Mouse (Mus musculus): Measurements from ENCODE around the gene Dhx32. TPM values are rescaled to one million over a fixed set of nuclear protein-coding genes. Genes with fewer than 3 reads are reported as not detected.

Dhx32 gene
- polyA plus RNA-seq, 1 experiment from 2014 or later, result 22.6 TPM

DNA sequence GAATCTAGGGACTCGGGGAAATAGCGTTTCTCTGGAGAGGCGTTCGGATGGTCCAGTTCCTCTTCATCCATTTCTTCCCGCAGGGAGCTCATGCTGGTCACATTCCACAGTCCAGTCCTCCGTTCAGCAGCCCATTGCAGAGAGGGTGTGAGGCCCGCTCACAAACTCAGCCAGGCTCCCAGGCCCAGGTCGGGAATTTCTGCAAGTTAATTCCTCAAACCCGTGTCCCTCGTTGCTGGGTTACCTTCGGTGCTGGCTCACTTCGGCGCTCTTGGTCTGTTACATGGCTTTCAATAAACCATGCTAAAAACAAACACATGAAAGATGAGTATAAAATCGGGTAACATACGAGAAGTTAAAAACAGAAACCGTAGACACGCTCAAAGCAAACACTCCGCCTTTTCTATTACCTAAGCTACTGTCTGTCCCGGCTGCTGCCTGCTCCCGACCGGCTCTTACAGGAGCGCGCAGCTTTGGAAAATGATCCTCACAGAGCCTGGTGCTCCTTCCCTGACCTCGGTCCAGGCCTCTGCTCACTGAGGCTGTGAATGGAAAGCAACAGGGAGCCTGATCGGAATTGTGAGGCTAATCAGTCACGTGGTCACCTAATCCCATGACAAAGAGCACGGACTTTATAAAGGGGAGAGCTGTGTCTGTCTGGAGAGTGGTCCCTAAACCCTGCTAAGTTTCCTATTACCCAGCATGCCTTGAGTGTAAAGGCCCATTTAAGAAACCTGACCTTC, 22.7 kb downstream of the Dhx32 start:
- peak; percentile 60; the same call in 1 of the 2 replicates for ATAC-seq (ENCODE audit: insufficient read depth)

GRCm38 (mm10) chr7:133758716-133759115, 23.8 kb downstream of the Dhx32 start:
- Histone ChIP-seq H3K27ac (ENCODE audit: low read depth) (no peak overlapping the region), H3K9me3 (ENCODE audit: low read depth, low read length) (no peaks in the 10 kb centered on the region), H3K36me3 (ENCODE audit: insufficient read depth) (no peaks in the 10 kb centered on the region), H3K4me2 (no peak overlapping the region), H3K4me1 (ENCODE audit: insufficient read depth) (no peaks in the 10 kb centered on the region), H3K9ac (no peak overlapping the region), H3K27me3 (ENCODE audit: insufficient read depth, low read length) (no peaks in the 10 kb centered on the region), H3K4me3 (ENCODE audit: low read depth, low read length) (no peak overlapping the region)
- 95% methylated on average over 5 of the region's 5 CpGs for WGBS
- DNase-seq (no peak), ATAC-seq (ENCODE audit: insufficient read depth) (no peak)
- TF ChIP-seq CTCF (IDR thresholded peaks at IDR 0.05; ENCODE audit: low read depth), result no peak

More for the DNA sequence above, 22.7 kb downstream of the Dhx32 start:
- no peak overlapping the region; the same call in 1 of the 2 replicates for H3K9ac ChIP-seq
- peak overlapping the region; percentile 42 for H3K4me2 ChIP-seq
- H3K4me3 ChIP-seq (ENCODE audit: low read depth, low read length), result no peak overlapping the region
- peak; percentile 37 for DNase-seq
- no peaks in the 10 kb centered on the region for H3K36me3 ChIP-seq (ENCODE audit: insufficient read depth)
- TF ChIP-seq CTCF (IDR thresholded peaks at IDR 0.05; ENCODE audit: low read depth), result no peak
- WGBS, result 21% methylated on average over 27 of the region's 27 CpGs
- no peaks in the 10 kb centered on the region for H3K4me1 ChIP-seq (ENCODE audit: insufficient read depth)
- no peaks in the 10 kb centered on the region for H3K9me3 ChIP-seq (ENCODE audit: low read depth, low read length)
- no peaks in the 10 kb centered on the region for H3K27me3 ChIP-seq (ENCODE audit: insufficient read depth, low read length)
- no peak overlapping the region for H3K27ac ChIP-seq (ENCODE audit: low read depth)

DNA sequence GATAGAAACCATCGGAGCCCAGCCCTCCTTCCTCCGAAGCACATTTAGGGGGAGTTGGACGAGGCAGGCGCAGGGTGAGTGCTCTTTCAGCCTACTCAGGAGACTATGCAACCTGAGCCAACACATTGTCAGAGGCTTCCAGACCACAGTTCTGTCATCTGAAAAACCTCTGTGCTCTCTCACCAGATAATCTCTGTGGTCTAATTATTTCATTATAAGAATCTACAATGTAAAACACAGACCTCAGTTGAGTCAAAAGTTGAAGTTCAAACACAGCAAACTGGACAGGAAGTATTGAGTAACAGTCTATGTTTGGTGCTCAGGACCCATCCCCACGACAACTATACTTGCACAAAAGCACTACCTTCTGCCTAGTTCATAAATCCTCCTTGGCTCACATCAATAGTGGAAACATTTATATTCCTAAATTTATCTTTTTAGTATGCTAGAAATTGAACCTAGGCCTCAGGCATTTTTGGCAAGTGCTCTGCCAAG, 24.5 kb downstream of the Dhx32 start:
- DNase-seq (no peak), ATAC-seq (ENCODE audit: insufficient read depth) (no peak)
- Histone ChIP-seq H3K27ac (ENCODE audit: low read depth) (no peak overlapping the region), H3K9ac (no peak overlapping the region), H3K9me3 (ENCODE audit: low read depth, low read length) (no peaks in the 10 kb centered on the region), H3K4me2 (no peak overlapping the region), H3K27me3 (ENCODE audit: insufficient read depth, low read length) (no peaks in the 10 kb centered on the region), H3K4me1 (ENCODE audit: insufficient read depth) (no peaks in the 10 kb centered on the region), H3K36me3 (ENCODE audit: insufficient read depth) (no peaks in the 10 kb centered on the region), H3K4me3 (ENCODE audit: low read depth, low read length) (no peak overlapping the region)
- no peak for TF ChIP-seq CTCF (IDR thresholded peaks at IDR 0.05; ENCODE audit: low read depth)
- 56% methylated on average over 5 of the region's 5 CpGs for WGBS

DNA sequence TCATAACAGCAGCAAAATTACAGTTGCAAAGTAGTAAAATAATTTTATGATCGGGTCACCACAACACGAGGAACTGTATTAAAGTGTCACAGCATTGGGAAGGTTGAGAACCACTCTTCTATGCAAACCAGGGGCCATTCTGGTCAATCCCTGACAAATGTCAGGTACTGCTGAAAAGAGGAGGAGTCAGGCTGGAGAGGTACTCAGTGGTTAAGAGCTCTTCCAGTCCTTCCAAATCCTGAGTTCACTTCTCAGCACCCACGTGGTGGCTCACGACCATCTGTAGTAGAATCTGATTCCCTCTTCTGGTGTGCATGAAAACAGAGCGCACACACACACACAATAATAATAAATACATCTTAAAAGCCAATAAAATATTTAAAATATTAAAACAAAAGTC, 31.4 kb downstream of the Dhx32 start:
- H3K4me2 ChIP-seq, result no peak overlapping the region
- ATAC-seq (ENCODE audit: insufficient read depth) (no peak), DNase-seq (no peak)
- no peaks in the 10 kb centered on the region for H3K27me3 ChIP-seq (ENCODE audit: insufficient read depth, low read length)
- no peaks in the 10 kb centered on the region for H3K36me3 ChIP-seq (ENCODE audit: insufficient read depth)
- WGBS, result 78% methylated on average over 5 of the region's 5 CpGs
- no peaks in the 10 kb centered on the region for H3K4me1 ChIP-seq (ENCODE audit: insufficient read depth)
- H3K9me3 ChIP-seq (ENCODE audit: low read depth, low read length), result no peaks in the 10 kb centered on the region
- no peak overlapping the region for H3K4me3 ChIP-seq (ENCODE audit: low read depth, low read length)
- no peak overlapping the region for H3K9ac ChIP-seq
- no peak for TF ChIP-seq CTCF (IDR thresholded peaks at IDR 0.05; ENCODE audit: low read depth)
- no peak overlapping the region for H3K27ac ChIP-seq (ENCODE audit: low read depth)

DNA sequence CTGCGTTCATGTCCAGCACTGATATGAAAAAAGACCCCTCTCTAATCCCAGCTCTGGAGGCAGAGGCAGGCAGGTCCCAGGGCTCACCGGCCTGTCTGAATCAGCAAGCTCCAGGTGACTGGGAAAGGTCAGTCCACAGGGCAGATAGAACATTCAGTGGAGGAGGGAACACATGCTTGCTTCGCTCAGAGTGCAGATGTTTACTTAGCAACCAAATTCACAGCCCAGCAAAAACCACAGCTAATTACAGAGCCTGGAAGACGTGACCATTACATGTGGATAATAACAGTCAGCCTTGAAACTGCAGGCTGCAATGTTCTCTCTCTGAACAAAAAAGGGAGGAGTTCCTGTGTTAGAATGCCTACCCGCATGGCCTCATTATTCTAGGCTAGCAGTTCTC, 31.9 kb downstream of the Dhx32 start:
- no peak overlapping the region for H3K27ac ChIP-seq (ENCODE audit: low read depth)
- H3K4me3 ChIP-seq (ENCODE audit: low read depth, low read length), result no peak overlapping the region
- no peaks in the 10 kb centered on the region for H3K27me3 ChIP-seq (ENCODE audit: insufficient read depth, low read length)
- H3K4me2 ChIP-seq, result no peak overlapping the region
- 61% methylated on average over 5 of the region's 5 CpGs for WGBS
- H3K4me1 ChIP-seq (ENCODE audit: insufficient read depth), result no peaks in the 10 kb centered on the region
- no peak for ATAC-seq (ENCODE audit: insufficient read depth)
- TF ChIP-seq CTCF (IDR thresholded peaks at IDR 0.05; ENCODE audit: low read depth), result no peak
- H3K9me3 ChIP-seq (ENCODE audit: low read depth, low read length), result no peaks in the 10 kb centered on the region
- H3K9ac ChIP-seq, result no peak overlapping the region
- no peaks in the 10 kb centered on the region for H3K36me3 ChIP-seq (ENCODE audit: insufficient read depth)
- no peak for DNase-seq

DNA sequence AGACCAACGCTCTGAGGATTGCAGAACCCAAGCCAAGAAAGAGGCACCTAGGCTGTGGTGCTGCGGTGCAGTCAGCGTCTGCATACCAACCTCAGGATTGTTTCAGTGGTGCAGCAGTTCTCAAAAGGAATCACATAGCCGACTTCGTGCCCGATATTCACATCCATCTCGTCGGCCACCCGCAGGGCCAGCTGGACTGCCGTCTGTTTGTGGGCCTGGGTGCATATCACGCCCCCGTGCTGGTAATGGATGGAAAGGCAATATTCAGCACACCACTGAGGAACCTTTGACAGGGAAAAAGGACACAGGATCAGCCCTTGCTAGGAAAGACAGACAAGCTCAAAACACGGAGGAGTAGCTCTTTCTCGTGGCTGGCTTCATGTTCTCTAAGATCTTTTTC, 33.8 kb downstream of the Dhx32 start:
- no peaks in the 10 kb centered on the region for H3K9me3 ChIP-seq (ENCODE audit: low read depth, low read length)
- no peak for ATAC-seq (ENCODE audit: insufficient read depth)
- H3K4me3 ChIP-seq (ENCODE audit: low read depth, low read length), result no peak overlapping the region
- no peak overlapping the region for H3K27ac ChIP-seq (ENCODE audit: low read depth)
- no peak overlapping the region for H3K4me2 ChIP-seq
- H3K9ac ChIP-seq, result no peak overlapping the region
- H3K36me3 ChIP-seq (ENCODE audit: insufficient read depth), result no peaks in the 10 kb centered on the region
- no peak for TF ChIP-seq CTCF (IDR thresholded peaks at IDR 0.05; ENCODE audit: low read depth)
- DNase-seq, result no peak
- 69% methylated on average over 14 of the region's 14 CpGs for WGBS
- no peaks in the 10 kb centered on the region for H3K4me1 ChIP-seq (ENCODE audit: insufficient read depth)
- no peaks in the 10 kb centered on the region for H3K27me3 ChIP-seq (ENCODE audit: insufficient read depth, low read length)

DNA sequence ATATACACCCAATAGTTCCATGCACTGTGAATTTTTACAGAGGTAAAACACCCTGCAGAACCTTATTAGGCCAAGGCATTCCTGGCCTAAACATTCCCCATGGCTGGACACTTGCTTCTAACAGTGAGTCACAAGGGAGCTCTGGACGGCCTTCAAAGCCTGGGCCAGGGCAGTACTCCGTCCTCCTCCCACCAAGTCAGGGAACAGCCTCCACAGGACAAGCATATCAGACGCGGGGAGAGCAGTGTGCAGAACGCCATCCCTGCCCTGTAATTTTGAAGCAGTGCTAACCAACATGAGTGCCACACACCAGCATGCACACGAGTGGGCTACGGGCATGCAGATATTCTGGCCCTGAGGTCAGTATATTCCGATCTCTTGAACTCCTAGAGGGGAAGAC, 35.2 kb downstream of the Dhx32 start:
- Histone ChIP-seq H3K4me1 (ENCODE audit: insufficient read depth) (no peaks in the 10 kb centered on the region), H3K9me3 (ENCODE audit: low read depth, low read length) (no peaks in the 10 kb centered on the region), H3K27me3 (ENCODE audit: insufficient read depth, low read length) (no peaks in the 10 kb centered on the region), H3K4me3 (ENCODE audit: low read depth, low read length) (no peak overlapping the region), H3K4me2 (no peak overlapping the region), H3K36me3 (ENCODE audit: insufficient read depth) (no peaks in the 10 kb centered on the region), H3K27ac (ENCODE audit: low read depth) (no peak overlapping the region), H3K9ac (no peak overlapping the region)
- no peak for DNase-seq
- no peak for TF ChIP-seq CTCF (IDR thresholded peaks at IDR 0.05; ENCODE audit: low read depth)
- ATAC-seq (ENCODE audit: insufficient read depth), result no peak
- WGBS, result 73% methylated on average over 8 of the region's 8 CpGs
